Comparison of ENCODE assay signal across 17 mouse cellular contexts in the genomic region with DNA sequence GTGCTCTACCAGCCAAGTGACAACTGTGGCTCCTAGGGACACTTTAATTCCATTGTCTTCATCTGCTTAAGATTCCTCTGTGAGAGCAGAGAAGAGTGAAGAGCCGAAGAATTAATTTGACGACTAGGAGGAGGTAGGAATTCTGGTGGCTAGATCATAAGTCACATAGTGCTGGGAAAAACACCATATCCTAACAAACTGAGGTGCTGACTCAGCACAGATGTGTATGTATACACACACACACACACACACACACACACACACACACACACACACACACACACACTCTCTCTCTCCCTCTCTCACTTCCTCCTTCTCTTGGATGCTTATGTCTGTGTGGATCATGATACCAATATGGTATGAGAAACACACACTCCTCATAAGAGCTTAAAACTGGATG.
"Had no signal": no experiment of that assay in that cellular context is flagged by ENCODE, and none has a peak within 500 bp of the region (broad histone marks: within the 10 kb centered on the region; RNA-seq: fewer than 3 reads in every experiment).

No protein-coding gene starts in this region.

- H3K27ac ChIP-seq: lung, embryonic 15.5 days; macrophage; midbrain, embryonic 13.5 days; midbrain, embryonic 15.5 days; neural tube, embryonic 12.5 days; stomach, embryonic 15.5 days; stomach, postnatal 0 days had no signal

- H3K27me3 ChIP-seq: lung, embryonic 15.5 days; megakaryocyte, embryonic 14.5 days; midbrain, embryonic 13.5 days; midbrain, embryonic 15.5 days; neural tube, embryonic 12.5 days; stomach, embryonic 15.5 days had no signal

- DNase-seq: lung, adult 2 months; lung, postnatal 14 days; lung, postnatal 36 days; right cerebral cortex, postnatal 14 days; thymus, adult 2 months; thymus, postnatal 25 days; thymus, postnatal 4 days had no signal

- H3K9ac ChIP-seq: lung, embryonic 15.5 days; midbrain, embryonic 13.5 days; midbrain, embryonic 15.5 days; neural tube, embryonic 12.5 days; stomach, embryonic 15.5 days had no signal

- H3K4me3 ChIP-seq: lung, embryonic 15.5 days; megakaryocyte, embryonic 14.5 days; midbrain, embryonic 13.5 days; midbrain, embryonic 15.5 days; neural tube, embryonic 12.5 days; stomach, embryonic 15.5 days had no signal

- H3K4me1 ChIP-seq: lung, embryonic 15.5 days; stomach, embryonic 15.5 days had no signal

- H3K9me3 ChIP-seq: lung, embryonic 15.5 days; megakaryocyte, embryonic 14.5 days; midbrain, embryonic 13.5 days; midbrain, embryonic 15.5 days; neural tube, embryonic 12.5 days; stomach, embryonic 15.5 days had no signal

- H3K4me2 ChIP-seq: lung, embryonic 15.5 days; midbrain, embryonic 11.5 days; midbrain, embryonic 13.5 days; midbrain, embryonic 15.5 days; neural tube, embryonic 12.5 days; stomach, embryonic 15.5 days had no signal

- ATAC-seq: lung, postnatal 0 days; midbrain, embryonic 13.5 days; midbrain, embryonic 15.5 days had no signal
